Mouse (Mus musculus) ES-Bruce4 (cell line): Measurements from ENCODE around the gene Rapgef4.

Source experiments
- CTCF ChIP-seq: IDR thresholded peaks from one replicate; pipeline ENCODE4 v1.8.1; 2011; ENCODE audit warnings: low read depth, low read length
- EP300 ChIP-seq: IDR thresholded peaks from 2 replicates; pipeline ENCODE4 v1.6.1; 2011; ENCODE audit warnings: low read depth, low read length; ENCODE audit not compliant: insufficient read depth
- POLR2A ChIP-seq: IDR thresholded peaks from one replicate; pipeline ENCODE4 v1.8.1; 2011; ENCODE audit warnings: low read length; ENCODE audit not compliant: insufficient read depth

DNA sequence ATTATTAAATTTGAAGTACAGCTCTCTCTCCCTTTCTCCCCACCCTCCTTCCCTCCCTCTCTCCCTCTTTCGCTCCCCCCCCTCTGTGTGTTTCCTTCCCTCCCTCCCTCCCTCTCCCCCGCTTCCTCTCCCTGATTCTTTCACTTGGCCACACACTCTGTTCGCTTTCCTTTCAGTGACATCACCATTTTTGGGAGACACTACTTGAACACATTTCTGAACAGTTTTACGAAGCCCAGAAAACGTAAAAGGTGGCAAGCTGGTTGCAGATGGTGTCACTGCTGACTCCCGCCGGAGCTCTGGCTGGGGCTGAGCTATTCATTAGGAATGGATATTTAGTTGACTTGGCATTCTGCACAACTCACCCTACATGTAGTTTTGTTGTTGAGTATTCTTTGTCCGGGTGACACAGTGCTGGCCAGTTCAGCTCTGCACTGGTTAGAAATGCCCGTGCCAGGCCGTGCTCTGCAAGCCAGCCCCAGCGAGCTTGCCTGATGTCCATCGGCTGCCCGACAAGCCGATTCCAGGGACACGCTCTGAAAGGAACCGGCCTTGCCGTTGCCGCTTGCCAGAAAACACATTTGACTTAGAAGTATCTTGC lies 57.7 kb downstream of the Rapgef4 start:
- no peak for TF ChIP-seq POLR2A
- TF ChIP-seq CTCF: no peak
- TF ChIP-seq EP300: no peak
